Mouse (Mus musculus): ENCODE data around the gene Terf2ip. TPM values are rescaled to one million over a fixed set of nuclear protein-coding genes. Genes with fewer than 3 reads are reported as not detected.

The Terf2ip gene
- total RNA-seq, 2 experiments from 2014 or later = 12.0 to 16.8 TPM

Other genes starting within 250 kb of the Terf2ip start
- 159 and 214 TPM in 2 replicates for gene Cfdp1, start 157.1 kb upstream of the Terf2ip start, total RNA-seq (2014; fragmentation: Nextera tagmentation)
- gene Cfdp1, start 157.1 kb upstream of the Terf2ip start, total RNA-seq (2017) = 339 and 404 TPM in 2 replicates
- gene Tmem170, start 134.6 kb upstream of the Terf2ip start, total RNA-seq (2014; fragmentation: Nextera tagmentation) = 4.4 and 5.0 TPM in 2 replicates
- gene Tmem170, start 134.6 kb upstream of the Terf2ip start, total RNA-seq (2017) = 3.7 and 4.3 TPM in 2 replicates
- gene Chst5, start 101.0 kb upstream of the Terf2ip start, total RNA-seq (2014; fragmentation: Nextera tagmentation) = not detected in 2 replicates
- gene Chst5, start 101.0 kb upstream of the Terf2ip start, total RNA-seq (2017) = not detected in 2 replicates
- gene Tmem231, start 77.5 kb upstream of the Terf2ip start, total RNA-seq (2014; fragmentation: Nextera tagmentation) = 2.5 and 3.9 TPM in 2 replicates
- 1.6 and 2.1 TPM in 2 replicates for gene Tmem231, start 77.5 kb upstream of the Terf2ip start, total RNA-seq (2017)
- 42.6 and 55.5 TPM in 2 replicates for gene Gabarapl2, start 70.7 kb upstream of the Terf2ip start, total RNA-seq (2014; fragmentation: Nextera tagmentation)
- 29.1 and 32.9 TPM in 2 replicates for gene Gabarapl2, start 70.7 kb upstream of the Terf2ip start, total RNA-seq (2017)
- 14.0 and 23.7 TPM in 2 replicates for gene Adat1, start 19.1 kb upstream of the Terf2ip start, total RNA-seq (2014; fragmentation: Nextera tagmentation)
- 6.7 and 7.2 TPM in 2 replicates for gene Adat1, start 19.1 kb upstream of the Terf2ip start, total RNA-seq (2017)
- gene Kars, start 75 bp upstream of the Terf2ip start, total RNA-seq (2014; fragmentation: Nextera tagmentation) = 164 and 171 TPM in 2 replicates
- 220 and 274 TPM in 2 replicates for gene Kars, start 75 bp upstream of the Terf2ip start, total RNA-seq (2017)
- not detected in 2 replicates for gene Gm6793, start 3.6 kb downstream of the Terf2ip start, total RNA-seq (2014; fragmentation: Nextera tagmentation)
- gene Gm6793, start 3.6 kb downstream of the Terf2ip start, total RNA-seq (2017) = not detected in 2 replicates